Mouse (Mus musculus): ENCODE results near the gene Apobr. TPM values are rescaled to one million over a fixed set of nuclear protein-coding genes. Genes with fewer than 3 reads are reported as not detected.

Gene Apobr
- polyA plus RNA-seq, 1 experiment from 2014 or later: 0.65 TPM

DNA sequence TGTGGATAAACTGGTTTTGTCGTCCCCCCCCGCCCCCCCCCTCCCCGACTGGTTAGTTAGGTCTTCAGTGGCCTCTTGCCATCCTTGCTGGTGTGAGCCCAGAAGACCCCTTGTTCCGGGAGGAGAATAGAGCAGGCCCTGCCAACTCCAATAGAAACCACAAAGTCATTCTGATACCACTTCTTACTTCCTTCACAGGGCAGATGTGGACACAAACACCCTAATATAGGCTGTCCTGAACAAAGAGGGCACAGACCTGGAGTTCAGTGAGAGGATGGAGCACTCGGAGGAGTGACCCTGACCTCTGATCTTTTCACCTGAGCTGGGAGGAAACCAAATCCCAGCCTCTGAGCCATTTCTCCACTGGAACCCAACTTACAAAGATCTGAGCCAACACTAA, 17.2 kb downstream of the Apobr start:
- no peaks in the 10 kb centered on the region for H3K27me3 ChIP-seq
- no peaks in the 10 kb centered on the region for H3K4me1 ChIP-seq
- no peak for ATAC-seq (ENCODE audit: insufficient number of reproducible peaks, insufficient read depth, low FRiP score, low TSS enrichment, low read depth)
- no peaks in the 10 kb centered on the region for H3K9me3 ChIP-seq
- no peak overlapping the region for H3K27ac ChIP-seq
- H3K4me2 ChIP-seq: no peak overlapping the region
- H3K9ac ChIP-seq: no peak overlapping the region
- H3K4me3 ChIP-seq: no peak overlapping the region
- WGBS: 29% methylated on average over 5 of the region's 5 CpGs
- no peaks in the 10 kb centered on the region for H3K36me3 ChIP-seq

- H3K4me2 ChIP-seq: no peak overlapping the region
- no peaks in the 10 kb centered on the region for H3K36me3 ChIP-seq
- H3K27ac ChIP-seq: no peak overlapping the region
- 73% methylated on average over 3 of the region's 3 CpGs for WGBS
- no peaks in the 10 kb centered on the region for H3K4me1 ChIP-seq
- no peaks in the 10 kb centered on the region for H3K27me3 ChIP-seq
- ATAC-seq (ENCODE audit: insufficient number of reproducible peaks, insufficient read depth, low FRiP score, low TSS enrichment, low read depth): no peak
- H3K4me3 ChIP-seq: no peak overlapping the region
- H3K9ac ChIP-seq: no peak overlapping the region
- no peaks in the 10 kb centered on the region for H3K9me3 ChIP-seq
Observed at GRCm38 (mm10) chr7:126602650-126603049, 17.9 kb downstream of the Apobr start.

DNA sequence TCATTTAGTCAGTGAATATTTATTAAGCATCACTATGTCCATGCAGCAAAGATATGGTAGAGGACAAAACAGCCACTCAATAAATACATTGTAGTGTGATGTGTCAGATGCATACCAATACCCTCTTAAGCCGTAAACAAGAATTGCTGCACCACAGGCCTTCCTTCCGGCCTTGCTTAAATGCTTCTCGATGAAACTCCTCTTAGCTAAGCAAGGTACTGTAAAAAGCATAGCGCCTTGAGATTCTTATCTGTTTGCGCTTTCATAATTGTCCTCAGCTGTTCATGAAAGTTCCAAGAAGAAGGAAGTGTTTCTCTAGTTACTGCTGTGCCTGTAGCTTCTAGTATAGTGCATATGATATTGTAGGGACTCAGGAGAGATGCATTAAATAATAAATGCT, 21.9 kb downstream of the Apobr start:
- Histone ChIP-seq H3K9me3 (no peaks in the 10 kb centered on the region), H3K27me3 (no peaks in the 10 kb centered on the region), H3K4me1 (no peaks in the 10 kb centered on the region), H3K36me3 (no peaks in the 10 kb centered on the region), H3K9ac (no peak overlapping the region), H3K27ac (no peak overlapping the region), H3K4me3 (no peak overlapping the region), H3K4me2 (no peak overlapping the region)
- ATAC-seq (ENCODE audit: insufficient number of reproducible peaks, insufficient read depth, low FRiP score, low TSS enrichment, low read depth): no peak
- 68% methylated on average over 5 of the region's 5 CpGs for WGBS

DNA sequence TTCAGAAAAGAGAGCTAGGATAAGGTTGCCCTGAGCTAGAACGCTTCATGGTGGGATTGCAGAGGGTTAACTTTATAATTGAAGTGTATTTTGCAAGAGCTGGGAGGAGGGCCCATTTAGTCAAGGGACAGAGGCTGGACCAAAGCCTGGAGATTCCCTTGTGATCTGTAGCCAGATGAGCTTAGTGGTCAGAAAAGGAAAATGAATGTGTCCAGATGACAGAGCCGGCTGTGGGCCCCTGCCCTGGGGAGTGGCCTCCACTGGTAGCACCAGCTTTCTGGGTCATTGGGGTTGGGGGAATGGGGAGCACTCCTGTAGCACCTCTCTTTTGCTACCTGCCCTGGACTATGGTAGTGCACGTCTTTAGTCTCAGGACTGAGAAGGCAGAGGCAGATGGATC, 22.3 kb downstream of the Apobr start:
- H3K27ac ChIP-seq: no peak overlapping the region
- 67% methylated on average over 3 of the region's 3 CpGs for WGBS
- H3K4me1 ChIP-seq: no peaks in the 10 kb centered on the region
- no peak overlapping the region for H3K9ac ChIP-seq
- no peaks in the 10 kb centered on the region for H3K9me3 ChIP-seq
- no peaks in the 10 kb centered on the region for H3K27me3 ChIP-seq
- no peak overlapping the region for H3K4me3 ChIP-seq
- no peak for ATAC-seq (ENCODE audit: insufficient number of reproducible peaks, insufficient read depth, low FRiP score, low TSS enrichment, low read depth)
- H3K36me3 ChIP-seq: no peaks in the 10 kb centered on the region
- H3K4me2 ChIP-seq: no peak overlapping the region

- no peak overlapping the region for H3K4me3 ChIP-seq
- H3K27ac ChIP-seq: no peak overlapping the region
- H3K36me3 ChIP-seq: no peaks in the 10 kb centered on the region
- no peak overlapping the region for H3K4me2 ChIP-seq
- H3K9ac ChIP-seq: no peak overlapping the region
- WGBS: 77% methylated on average over 5 of the region's 5 CpGs
- no peaks in the 10 kb centered on the region for H3K9me3 ChIP-seq
- ATAC-seq (ENCODE audit: insufficient number of reproducible peaks, insufficient read depth, low FRiP score, low TSS enrichment, low read depth): no peak
- H3K27me3 ChIP-seq: no peaks in the 10 kb centered on the region
- H3K4me1 ChIP-seq: no peaks in the 10 kb centered on the region
Observed at GRCm38 (mm10) chr7:126607796-126608195, 23.1 kb downstream of the Apobr start.

- no peak overlapping the region for H3K27ac ChIP-seq
- H3K27me3 ChIP-seq: no peaks in the 10 kb centered on the region
- no peaks in the 10 kb centered on the region for H3K9me3 ChIP-seq
- ATAC-seq (ENCODE audit: insufficient number of reproducible peaks, insufficient read depth, low FRiP score, low TSS enrichment, low read depth): no peak
- H3K9ac ChIP-seq: no peak overlapping the region
- H3K4me3 ChIP-seq: no peak overlapping the region
- H3K4me2 ChIP-seq: no peak overlapping the region
- WGBS: 72% methylated on average over 3 of the region's 3 CpGs
- no peaks in the 10 kb centered on the region for H3K36me3 ChIP-seq
- no peaks in the 10 kb centered on the region for H3K4me1 ChIP-seq
Observed at GRCm38 (mm10) chr7:126612736-126613135, 28.0 kb downstream of the Apobr start.

- 64% methylated on average over 3 of the region's 3 CpGs for WGBS
- H3K4me1 ChIP-seq: 0 out of 2 replicates have a peak, but pooled peaks cover 4% of the 10 kb centered on the region
- H3K27ac ChIP-seq: no peak overlapping the region
- ATAC-seq (ENCODE audit: insufficient number of reproducible peaks, insufficient read depth, low FRiP score, low TSS enrichment, low read depth): no peak
- no peak overlapping the region for H3K9ac ChIP-seq
- no peaks in the 10 kb centered on the region for H3K9me3 ChIP-seq
- H3K4me3 ChIP-seq: no peak overlapping the region
- H3K4me2 ChIP-seq: no peak overlapping the region
- no peaks in the 10 kb centered on the region for H3K36me3 ChIP-seq
- H3K27me3 ChIP-seq: no peaks in the 10 kb centered on the region
Observed at GRCm38 (mm10) chr7:126616707-126617106, 32.0 kb downstream of the Apobr start.

- WGBS: 46% methylated on average over 10 of the region's 10 CpGs
Observed at GRCm38 (mm10) chr7:126619559-126620275, 35.0 kb downstream of the Apobr start.

DNA sequence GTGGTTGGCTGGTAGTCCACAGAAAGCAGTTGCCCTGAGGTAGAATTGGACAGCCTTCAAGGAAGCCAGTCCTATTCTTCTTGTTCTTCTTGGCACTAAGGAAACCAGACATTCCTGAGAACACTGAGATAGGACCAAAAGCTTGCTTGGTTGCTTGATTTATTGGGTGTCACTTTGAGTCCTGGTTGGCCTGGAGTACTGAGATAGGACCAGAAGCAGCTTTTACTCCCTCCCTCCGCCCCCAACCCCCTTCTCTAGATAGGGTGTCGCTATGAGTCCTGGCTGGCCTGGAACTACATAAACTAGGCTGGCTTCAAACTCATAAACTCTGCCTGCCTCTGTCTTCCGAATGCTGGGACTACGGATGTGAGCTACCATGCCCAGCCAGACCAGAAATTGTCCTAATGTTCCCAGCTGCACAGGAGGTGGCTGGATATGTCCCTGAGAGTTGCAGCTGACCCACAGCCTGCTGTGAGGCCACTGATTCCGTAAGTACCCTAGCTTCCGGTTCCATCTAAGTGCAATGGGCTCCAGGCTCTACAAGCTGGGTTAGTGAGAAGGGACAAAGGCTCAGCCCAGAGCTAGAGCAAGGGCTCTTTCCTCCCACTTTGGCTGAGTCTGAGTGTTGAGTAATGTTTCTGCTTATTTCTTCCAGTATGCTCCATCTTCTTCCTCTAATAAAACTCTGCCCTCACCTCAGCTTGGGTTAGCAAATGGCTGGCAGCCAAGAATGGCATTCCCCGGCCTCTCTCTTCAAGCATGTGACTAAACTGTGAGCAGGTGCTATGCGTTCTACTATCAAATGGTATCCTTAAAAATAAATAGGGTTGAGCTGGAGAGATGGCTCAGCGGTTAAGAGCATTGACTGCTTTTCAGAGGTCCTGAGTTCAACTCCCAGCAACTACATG, 37.0 kb downstream of the Apobr start:
- ATAC-seq (ENCODE audit: insufficient number of reproducible peaks, insufficient read depth, low FRiP score, low TSS enrichment, low read depth): no peak
- H3K4me3 ChIP-seq: no peak overlapping the region
- H3K9ac ChIP-seq: no peak overlapping the region
- H3K27ac ChIP-seq: no peak overlapping the region
- H3K4me1 ChIP-seq: peaks cover 11% of the 10 kb centered on the region
- no peaks in the 10 kb centered on the region for H3K9me3 ChIP-seq
- no peak overlapping the region for H3K4me2 ChIP-seq
- H3K27me3 ChIP-seq: no peaks in the 10 kb centered on the region
- no peaks in the 10 kb centered on the region for H3K36me3 ChIP-seq
- 84% methylated on average over 9 of the region's 9 CpGs for WGBS

More at GRCm38 (mm10) chr7:126619559-126620275, 35.0 kb downstream of the Apobr start:
- no peak overlapping the region for H3K27ac ChIP-seq
- H3K9ac ChIP-seq: no peak overlapping the region
- H3K9me3 ChIP-seq: no peaks in the 10 kb centered on the region
- H3K4me1 ChIP-seq: 0 out of 2 replicates have a peak, but pooled peaks cover 4% of the 10 kb centered on the region
- no peak overlapping the region for H3K4me2 ChIP-seq
- no peaks in the 10 kb centered on the region for H3K27me3 ChIP-seq
- H3K36me3 ChIP-seq: no peaks in the 10 kb centered on the region
- H3K4me3 ChIP-seq: no peak overlapping the region
- no peak for ATAC-seq (ENCODE audit: insufficient number of reproducible peaks, insufficient read depth, low FRiP score, low TSS enrichment, low read depth)

DNA sequence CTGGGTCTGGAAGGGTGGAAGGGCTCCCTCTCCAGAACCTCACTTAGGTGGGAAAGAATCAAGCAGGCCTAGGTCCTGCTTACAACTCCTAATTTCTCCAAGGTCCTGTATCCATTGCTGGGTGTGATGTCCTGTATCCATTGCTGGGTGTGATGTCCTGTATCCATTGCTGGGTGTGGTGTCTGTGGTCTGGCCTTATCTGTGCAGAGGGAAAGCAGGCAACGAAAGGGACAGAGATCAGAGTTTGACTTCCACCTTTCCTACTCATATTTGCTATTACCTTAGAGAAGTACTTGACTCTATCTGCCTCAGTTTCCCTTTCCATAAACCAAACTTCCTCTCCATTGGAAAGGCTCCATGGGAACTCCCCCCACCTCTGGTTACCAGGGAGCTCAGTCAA, 38.6 kb downstream of the Apobr start:
- Histone ChIP-seq H3K27me3 (no peaks in the 10 kb centered on the region), H3K4me1 (peaks cover 16% of the 10 kb centered on the region), H3K36me3 (no peaks in the 10 kb centered on the region), H3K27ac (no peak overlapping the region), H3K4me2 (no peak overlapping the region), H3K9me3 (no peaks in the 10 kb centered on the region), H3K4me3 (no peak overlapping the region), H3K9ac (no peak overlapping the region)
- no peak for ATAC-seq (ENCODE audit: insufficient number of reproducible peaks, insufficient read depth, low FRiP score, low TSS enrichment, low read depth)
- WGBS: 83% methylated on average over 1 of the region's 1 CpGs

DNA sequence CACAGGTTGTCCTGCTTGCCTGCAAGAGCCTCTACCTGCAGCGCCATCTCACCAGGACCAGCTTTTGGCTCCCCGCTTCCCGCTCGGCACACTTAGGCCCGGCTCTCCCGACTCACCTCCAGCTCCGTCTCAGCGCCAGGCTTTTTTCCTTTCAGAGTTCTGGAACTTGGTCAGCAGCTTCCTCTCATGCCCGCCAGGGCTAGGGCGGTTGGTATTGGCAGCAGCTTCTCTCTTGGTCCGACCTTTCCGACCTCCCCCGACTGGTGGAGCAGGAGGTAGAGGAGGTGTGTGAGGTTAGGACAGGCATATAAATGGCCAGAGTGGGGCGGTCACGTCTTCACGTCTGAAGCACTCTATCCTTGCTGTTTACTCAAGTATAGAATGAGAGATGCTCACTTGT, 40.0 kb downstream of the Apobr start:
- Histone ChIP-seq H3K4me3 (no peak overlapping the region), H3K4me1 (peaks cover 16% of the 10 kb centered on the region), H3K9ac (no peak overlapping the region), H3K36me3 (no peaks in the 10 kb centered on the region), H3K4me2 (no peak overlapping the region), H3K27ac (no peak overlapping the region), H3K27me3 (no peaks in the 10 kb centered on the region), H3K9me3 (no peaks in the 10 kb centered on the region)
- ATAC-seq (ENCODE audit: insufficient number of reproducible peaks, insufficient read depth, low FRiP score, low TSS enrichment, low read depth): no peak
- WGBS: 70% methylated on average over 16 of the region's 16 CpGs

DNA sequence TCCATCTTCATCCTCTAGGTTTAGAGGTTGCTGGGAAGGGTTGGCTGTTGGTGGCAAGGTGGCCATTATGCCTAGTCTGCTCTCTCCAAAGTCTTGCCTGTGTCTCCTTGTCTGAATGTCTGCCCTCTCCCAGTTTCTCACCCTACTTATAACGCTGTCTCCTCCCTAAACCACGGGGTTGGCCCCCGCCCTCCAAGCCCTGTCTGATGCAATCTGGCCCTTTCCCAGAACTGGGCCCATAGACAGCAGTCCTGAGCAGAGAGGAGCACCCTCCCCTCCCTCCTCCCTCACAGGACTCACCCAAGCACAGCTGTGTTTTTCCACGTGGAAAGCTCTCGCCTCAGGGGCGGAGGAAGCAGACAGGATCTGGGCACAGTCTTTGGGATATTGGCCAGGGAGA, 40.6 kb downstream of the Apobr start:
- Histone ChIP-seq H3K27ac (no peak overlapping the region), H3K4me1 (peaks cover 13% of the 10 kb centered on the region), H3K9ac (no peak overlapping the region), H3K27me3 (no peaks in the 10 kb centered on the region), H3K4me3 (no peak overlapping the region), H3K9me3 (no peaks in the 10 kb centered on the region), H3K36me3 (no peaks in the 10 kb centered on the region), H3K4me2 (no peak overlapping the region)
- WGBS: 39% methylated on average over 6 of the region's 6 CpGs
- ATAC-seq (ENCODE audit: insufficient number of reproducible peaks, insufficient read depth, low FRiP score, low TSS enrichment, low read depth): peak; percentile 64; the same call in 1 of the 2 replicates

All from embryonic facial prominence, embryonic 13.5 days (tissue).